Mouse (Mus musculus) midbrain, embryonic 14.5 days (tissue): Measurements from ENCODE around the gene Dnase1l3. TPM values are rescaled to one million over a fixed set of nuclear protein-coding genes. Genes with fewer than 3 reads are reported as not detected.

Source experiments
- ATAC-seq: fragments of 200-750 bp; cut with Nextera tagmentation; 2 replicates; pipeline ENCODE4 v1.8.0; 2017; ENCODE audit warnings: moderate number of reproducible peaks, moderate library complexity; ENCODE audit not compliant: low FRiP score, low TSS enrichment
- DNase-seq: peaks from one replicate; pipeline ENCODE4 v3.0.0-alpha.2; 2015
- H3K27ac ChIP-seq: fragments of 300-500 bp; sonication (generic); replicated peaks from 2 replicates; pipeline ENCODE4 v1.5.1; 2014; ENCODE audit warnings: mild to moderate bottlenecking, low read depth, low read length, moderate library complexity
- H3K27me3 ChIP-seq: fragments of 300-500 bp; sonication (generic); 2 replicates; pipeline ENCODE4 v1.6.1; 2014; ENCODE audit warnings: low read length, control low read depth, mixed read lengths; ENCODE audit not compliant: control insufficient read depth, insufficient read depth
- H3K36me3 ChIP-seq: fragments of 300-500 bp; sonication (generic); 2 replicates; pipeline ENCODE4 v1.6.1; 2014; ENCODE audit warnings: low read length, control low read depth; ENCODE audit not compliant: control insufficient read depth, insufficient read depth
- H3K4me1 ChIP-seq: fragments of 300-500 bp; sonication (generic); 2 replicates; pipeline ENCODE4 v1.6.1; 2014; ENCODE audit warnings: mild to moderate bottlenecking, antibody characterized with exemption, low read length, control low read depth; ENCODE audit not compliant: control insufficient read depth, insufficient read depth
- H3K4me2 ChIP-seq: fragments of 300-500 bp; sonication (generic); 2 replicates; pipeline ENCODE4 v1.6.1; 2014; ENCODE audit warnings: mild to moderate bottlenecking, low read length, moderate library complexity
- H3K4me3 ChIP-seq: fragments of 300-500 bp; sonication (generic); replicated peaks from 2 replicates; pipeline ENCODE4 v1.5.1; 2014; ENCODE audit warnings: low read depth, low read length
- H3K9ac ChIP-seq: fragments of 300-500 bp; sonication (generic); replicated peaks from 2 replicates; pipeline ENCODE4 v1.6.1; 2014; ENCODE audit warnings: mild to moderate bottlenecking, low read length, moderate library complexity
- H3K9me3 ChIP-seq: fragments of 300-500 bp; sonication (generic); 2 replicates; pipeline ENCODE4 v1.6.1; 2016; ENCODE audit warnings: low read length, control low read depth, mixed read lengths; ENCODE audit not compliant: control insufficient read depth
- WGBS: fragments of 180-500 bp; shearing (Covaris S2); extraction: QIAGEN DNeasy Blood & Tissue Kit; methylation state at CpG from one replicate; pipeline ENCODE4 v1.1.7; 2014; 5-methylcytosine and 5-hydroxymethylcytosine counted together
- polyA plus RNA-seq: library from polyadenylated mRNA; unstranded; fragments of >200 nt; fragmentation: Nextera tagmentation; extraction: Ambion mirVana; gene quantifications from 2 replicates; pipeline ENCODE4 v1.2.1, GENCODE M21; 2014

The Dnase1l3 gene
- polyA plus RNA-seq, 1 experiment from 2014 or later: 0.09 TPM

GRCm38 (mm10) chr14:7978183-7978582 lies 16.2 kb downstream of the Dnase1l3 start:
- H3K4me2 ChIP-seq: no peak overlapping the region
- no peaks in the 10 kb centered on the region for H3K9me3 ChIP-seq
- 88% methylated on average over 1 of the region's 1 CpGs for WGBS
- H3K4me1 ChIP-seq: no peaks in the 10 kb centered on the region
- H3K27ac ChIP-seq: no peak overlapping the region
- H3K9ac ChIP-seq: no peak overlapping the region
- H3K36me3 ChIP-seq: no peaks in the 10 kb centered on the region
- H3K27me3 ChIP-seq: no peaks in the 10 kb centered on the region
- ATAC-seq (no peak), DNase-seq (no peak)
- H3K4me3 ChIP-seq: no peak overlapping the region

- Histone ChIP-seq H3K27ac (no peak overlapping the region), H3K9me3 (no peaks in the 10 kb centered on the region), H3K4me3 (no peak overlapping the region), H3K36me3 (no peaks in the 10 kb centered on the region), H3K4me1 (no peaks in the 10 kb centered on the region), H3K27me3 (no peaks in the 10 kb centered on the region), H3K9ac (no peak overlapping the region), H3K4me2 (no peak overlapping the region)
- ATAC-seq (no peak), DNase-seq (no peak)
- 91% methylated on average over 1 of the region's 1 CpGs for WGBS
Measured at GRCm38 (mm10) chr14:7977471-7977870, 16.9 kb downstream of the Dnase1l3 start.

DNA sequence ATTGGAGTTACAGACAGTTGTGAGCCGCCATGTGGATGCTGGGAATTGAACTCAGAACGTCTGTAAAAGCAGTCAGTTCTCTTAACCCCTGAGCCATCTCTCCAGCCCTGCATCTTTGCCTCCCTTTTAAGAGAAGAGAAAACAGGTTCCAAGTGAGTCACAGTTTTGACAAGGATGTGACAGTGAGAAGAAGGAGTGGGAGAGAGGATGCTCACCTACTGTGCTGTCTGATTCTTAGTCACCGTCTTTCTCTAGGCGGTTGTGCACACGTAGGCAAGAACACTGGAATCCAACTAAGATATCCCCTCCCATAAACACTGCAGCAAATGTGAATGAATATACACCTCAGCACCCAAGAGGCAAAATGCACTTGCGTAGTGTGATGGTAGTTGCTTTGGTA lies 19.2 kb downstream of the Dnase1l3 start:
- no peak overlapping the region for H3K9ac ChIP-seq
- no peak overlapping the region for H3K4me3 ChIP-seq
- ATAC-seq: no peak
- H3K36me3 ChIP-seq: no peaks in the 10 kb centered on the region
- H3K4me1 ChIP-seq: no peaks in the 10 kb centered on the region
- H3K27ac ChIP-seq: no peak overlapping the region
- WGBS: 90% methylated on average over 6 of the region's 6 CpGs
- H3K9me3 ChIP-seq: no peaks in the 10 kb centered on the region
- H3K4me2 ChIP-seq: no peak overlapping the region
- no peak for DNase-seq
- H3K27me3 ChIP-seq: no peaks in the 10 kb centered on the region

GRCm38 (mm10) chr14:7974643-7975042 lies 19.7 kb downstream of the Dnase1l3 start:
- 100% methylated on average over 1 of the region's 1 CpGs for WGBS
- no peak overlapping the region for H3K27ac ChIP-seq
- DNase-seq (no peak), ATAC-seq (no peak)
- H3K9me3 ChIP-seq: no peaks in the 10 kb centered on the region
- H3K4me3 ChIP-seq: no peak overlapping the region
- H3K27me3 ChIP-seq: no peaks in the 10 kb centered on the region
- no peak overlapping the region for H3K9ac ChIP-seq
- H3K36me3 ChIP-seq: no peaks in the 10 kb centered on the region
- no peak overlapping the region for H3K4me2 ChIP-seq
- no peaks in the 10 kb centered on the region for H3K4me1 ChIP-seq

GRCm38 (mm10) chr14:7971889-7972493 lies 22.4 kb downstream of the Dnase1l3 start:
- DNase-seq (no peak), ATAC-seq (no peak)
- no peak overlapping the region for H3K9ac ChIP-seq
- H3K27me3 ChIP-seq: no peaks in the 10 kb centered on the region
- no peak overlapping the region for H3K4me2 ChIP-seq
- H3K9me3 ChIP-seq: no peaks in the 10 kb centered on the region
- H3K27ac ChIP-seq: no peak overlapping the region
- H3K36me3 ChIP-seq: no peaks in the 10 kb centered on the region
- H3K4me3 ChIP-seq: no peak overlapping the region
- WGBS: 68% methylated on average over 10 of the region's 10 CpGs
- H3K4me1 ChIP-seq: no peaks in the 10 kb centered on the region

DNA sequence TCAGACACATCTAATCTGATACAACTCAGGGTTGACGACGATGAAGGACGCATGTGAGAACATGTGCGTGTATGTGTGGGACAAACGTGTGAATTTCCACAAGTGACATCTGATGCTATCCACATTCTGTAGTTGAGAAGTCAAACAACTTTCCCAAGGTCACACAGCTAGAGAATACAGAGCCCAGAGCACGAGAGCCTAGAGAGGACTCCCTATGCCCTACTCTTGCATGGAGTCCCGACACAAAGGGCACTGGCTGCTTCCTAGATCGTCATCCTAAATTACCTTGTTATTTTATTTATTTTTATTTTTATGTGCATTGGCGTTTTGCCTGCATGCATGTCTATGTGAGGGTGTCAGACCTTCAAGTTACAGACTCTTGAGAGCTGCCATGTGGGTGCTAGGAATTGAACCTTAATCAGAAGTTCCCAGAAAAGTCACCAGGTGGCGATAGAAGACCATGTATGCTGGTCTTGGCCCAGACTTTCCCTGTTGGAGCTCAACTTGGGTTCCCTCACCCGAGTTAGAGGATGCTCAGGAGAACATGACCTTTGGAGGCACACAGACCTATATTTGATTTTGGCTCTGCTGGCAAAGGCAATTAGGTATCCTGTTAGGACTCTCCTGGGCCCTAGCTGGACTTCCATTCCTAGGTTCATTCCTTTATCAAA lies 30.0 kb downstream of the Dnase1l3 start:
- Histone ChIP-seq H3K9me3 (no peaks in the 10 kb centered on the region), H3K27ac (no peak overlapping the region), H3K4me1 (no peaks in the 10 kb centered on the region), H3K4me2 (no peak overlapping the region), H3K27me3 (no peaks in the 10 kb centered on the region), H3K4me3 (no peak overlapping the region), H3K36me3 (no peaks in the 10 kb centered on the region), H3K9ac (no peak overlapping the region)
- ATAC-seq: peak; percentile 38; the same call in 1 of the 2 replicates
- DNase-seq: peak; percentile 91
- WGBS: 55% methylated on average over 11 of the region's 11 CpGs

GRCm38 (mm10) chr14:7963160-7963559 lies 31.2 kb downstream of the Dnase1l3 start:
- Histone ChIP-seq H3K9me3 (no peaks in the 10 kb centered on the region), H3K36me3 (no peaks in the 10 kb centered on the region), H3K9ac (no peak overlapping the region), H3K27me3 (no peaks in the 10 kb centered on the region), H3K4me2 (no peak overlapping the region), H3K4me3 (no peak overlapping the region), H3K27ac (no peak overlapping the region), H3K4me1 (no peaks in the 10 kb centered on the region)
- no peak for ATAC-seq
- DNase-seq: no peak
- WGBS: 73% methylated on average over 7 of the region's 7 CpGs

DNA sequence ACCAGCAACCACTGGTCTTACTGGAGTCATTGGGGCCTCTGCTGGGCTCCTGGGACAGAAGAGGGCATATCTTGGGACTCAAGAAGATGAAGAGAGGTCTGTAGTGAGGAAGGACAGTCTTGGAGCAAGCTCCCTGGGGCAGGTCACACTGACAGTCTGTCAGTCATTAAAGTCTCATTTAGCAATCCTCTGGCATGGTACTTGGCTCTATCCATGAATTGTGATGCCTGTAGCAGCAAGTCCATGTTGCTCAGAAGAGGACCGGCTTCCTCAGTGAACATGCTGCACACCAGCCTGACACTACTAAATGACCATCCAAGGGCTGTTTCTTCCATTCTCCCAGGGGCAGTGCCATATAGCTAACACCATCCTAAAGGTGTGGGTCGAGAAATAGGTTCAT lies 31.7 kb downstream of the Dnase1l3 start:
- H3K4me2 ChIP-seq: no peak overlapping the region
- H3K27ac ChIP-seq: no peak overlapping the region
- no peak overlapping the region for H3K9ac ChIP-seq
- no peak overlapping the region for H3K4me3 ChIP-seq
- no peak for DNase-seq
- H3K9me3 ChIP-seq: no peaks in the 10 kb centered on the region
- H3K4me1 ChIP-seq: no peaks in the 10 kb centered on the region
- H3K36me3 ChIP-seq: no peaks in the 10 kb centered on the region
- WGBS: 85% methylated on average over 2 of the region's 2 CpGs
- ATAC-seq: no peak
- H3K27me3 ChIP-seq: no peaks in the 10 kb centered on the region

DNA sequence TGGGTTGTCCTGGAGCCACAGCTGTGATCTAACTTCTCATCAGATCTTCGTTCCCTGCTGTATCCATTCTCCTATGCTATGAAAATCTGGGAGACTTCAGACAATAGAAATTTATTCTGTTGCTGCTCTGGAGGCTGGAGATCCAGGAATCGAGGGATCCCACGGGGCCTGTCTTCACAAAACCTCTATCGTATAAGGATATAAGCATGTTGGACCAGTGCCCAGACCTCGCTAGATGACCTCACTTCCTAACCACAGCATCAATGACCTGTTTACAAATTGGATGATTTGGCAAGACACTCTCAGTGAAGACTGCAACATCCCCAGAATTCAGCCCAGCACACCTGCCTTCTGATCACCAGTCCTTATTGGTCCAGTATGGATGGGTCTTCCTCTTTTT lies 32.7 kb downstream of the Dnase1l3 start:
- H3K4me3 ChIP-seq: no peak overlapping the region
- 0 out of 2 replicates have a peak, but pooled peaks cover 6% of the 10 kb centered on the region for H3K4me1 ChIP-seq
- no peak overlapping the region for H3K4me2 ChIP-seq
- H3K9ac ChIP-seq: no peak overlapping the region
- H3K27me3 ChIP-seq: no peaks in the 10 kb centered on the region
- ATAC-seq (no peak), DNase-seq (peak; percentile 45)
- WGBS: 64% methylated on average over 5 of the region's 5 CpGs
- H3K36me3 ChIP-seq: no peaks in the 10 kb centered on the region
- no peaks in the 10 kb centered on the region for H3K9me3 ChIP-seq
- no peak overlapping the region for H3K27ac ChIP-seq
